Mouse (Mus musculus): Measurements from ENCODE around the gene Stab2.

The Stab2 gene

DNA sequence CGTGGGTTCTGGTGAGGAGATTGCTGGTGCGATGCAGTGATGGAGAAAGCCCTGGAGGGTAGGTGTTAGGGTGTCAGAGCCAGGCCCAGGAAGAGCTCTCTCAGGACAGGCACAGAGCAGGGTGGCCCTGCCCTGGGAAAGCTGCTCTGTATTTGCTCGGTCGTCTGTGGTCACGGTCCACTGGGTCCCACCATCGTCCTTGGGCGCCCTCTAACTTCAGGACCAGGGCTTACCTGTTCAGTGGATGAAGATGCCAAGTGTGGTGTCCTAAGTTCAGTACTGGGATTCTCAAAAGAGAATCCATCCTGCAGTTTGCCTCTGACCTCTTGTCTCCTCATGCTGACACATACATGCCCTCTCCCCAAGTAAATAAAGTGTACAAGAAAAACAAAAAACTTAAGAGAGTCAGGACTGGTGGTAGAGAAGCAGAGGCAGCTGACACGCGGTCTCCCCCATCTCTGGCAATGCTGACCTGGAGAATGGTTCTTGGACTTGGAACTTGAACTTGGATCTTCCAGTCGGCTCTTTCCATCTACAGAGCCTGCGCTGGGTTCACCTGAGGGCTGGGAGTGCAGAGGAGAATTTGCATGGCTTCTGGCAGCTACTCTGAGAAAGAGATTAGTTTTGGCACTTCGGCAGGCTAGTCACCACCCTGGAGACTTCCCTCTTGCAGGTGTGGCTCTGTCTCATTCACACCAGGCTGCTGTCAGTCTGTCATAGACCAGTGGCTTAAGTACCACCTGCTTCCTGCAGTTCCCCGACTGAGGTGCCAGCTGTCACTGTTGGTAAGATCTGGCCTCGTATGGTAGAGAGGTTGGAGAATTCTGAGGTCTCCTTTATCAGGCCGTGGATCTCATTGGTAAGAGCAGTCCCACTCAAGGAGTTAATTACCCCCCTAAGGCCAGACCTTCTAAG lies 179.3 kb downstream of the Stab2 start:
- no peak for DNase-seq (ENCODE audit: extremely low spot score, low read depth, low spot score)

DNA sequence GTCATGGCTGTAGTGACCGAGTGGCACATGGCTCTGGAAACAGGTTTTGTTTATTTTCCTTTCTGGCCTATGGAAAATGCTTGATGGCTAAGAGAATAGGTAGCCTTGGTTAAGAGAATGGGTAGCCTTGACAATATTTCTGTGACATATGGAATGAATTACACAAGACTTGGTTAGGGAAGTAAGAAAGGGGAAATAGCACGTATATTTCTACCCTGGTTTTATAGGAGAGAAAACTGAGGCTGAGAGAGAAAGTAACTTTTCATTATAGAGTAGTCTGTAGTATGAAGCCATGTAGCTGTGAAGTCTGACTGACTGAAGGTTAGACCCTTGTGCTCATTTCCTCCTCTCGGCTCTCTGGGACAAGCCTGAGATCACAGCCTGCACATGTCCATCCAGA lies 180.9 kb downstream of the Stab2 start:
- no peak for DNase-seq (ENCODE audit: extremely low spot score, low read depth, low spot score)

GRCm38 (mm10) chr10:86825871-86826522 lies 181.8 kb downstream of the Stab2 start:
- no peak for DNase-seq (ENCODE audit: extremely low spot score, low read depth, low spot score)

- DNase-seq (ENCODE audit: extremely low spot score, low read depth, low spot score): no peak
These were observed 183.0 kb downstream of the Stab2 start for GRCm38 (mm10) chr10:86824871-86825270.

DNA sequence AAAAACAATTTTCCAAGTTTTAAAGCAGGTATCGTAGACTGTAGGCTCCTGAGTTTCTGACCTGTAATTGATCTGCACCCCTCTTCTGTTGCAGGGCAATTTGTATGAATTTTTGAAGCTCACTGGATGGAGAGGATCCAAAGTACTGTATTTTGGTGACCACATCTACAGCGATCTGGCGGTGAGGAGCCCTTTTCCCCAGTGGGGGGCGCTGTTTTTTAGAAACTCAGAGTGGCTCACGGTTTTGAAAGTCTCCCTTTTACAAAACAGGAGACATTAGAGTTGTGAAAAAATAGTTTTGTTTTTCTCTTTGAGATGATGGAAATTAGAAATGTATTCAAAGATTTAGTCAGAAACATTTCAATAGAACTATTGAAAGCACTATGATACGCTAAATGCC lies 183.7 kb downstream of the Stab2 start:
- DNase-seq (ENCODE audit: extremely low spot score, low read depth, low spot score): no peak

DNA sequence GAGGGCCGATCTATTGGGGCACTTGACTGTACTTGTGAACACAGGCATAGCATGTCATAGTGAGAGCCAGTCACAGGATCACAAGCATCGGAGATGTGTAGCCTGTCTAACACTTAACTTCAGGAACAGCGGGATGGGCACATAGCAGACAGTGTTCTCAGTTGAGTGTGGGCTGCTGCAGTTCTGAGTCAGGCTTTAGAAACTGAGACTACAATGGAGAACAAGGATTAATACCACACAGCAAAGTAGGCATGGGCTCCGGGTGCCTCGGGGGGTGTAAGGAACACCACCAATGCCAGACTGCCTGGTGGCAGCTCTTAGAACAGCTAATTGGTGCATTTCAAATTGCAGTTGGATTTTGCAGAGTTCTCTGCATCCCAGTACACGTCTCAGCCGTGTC lies 186.8 kb downstream of the Stab2 start:
- DNase-seq (ENCODE audit: extremely low spot score, low read depth, low spot score): no peak

DNA sequence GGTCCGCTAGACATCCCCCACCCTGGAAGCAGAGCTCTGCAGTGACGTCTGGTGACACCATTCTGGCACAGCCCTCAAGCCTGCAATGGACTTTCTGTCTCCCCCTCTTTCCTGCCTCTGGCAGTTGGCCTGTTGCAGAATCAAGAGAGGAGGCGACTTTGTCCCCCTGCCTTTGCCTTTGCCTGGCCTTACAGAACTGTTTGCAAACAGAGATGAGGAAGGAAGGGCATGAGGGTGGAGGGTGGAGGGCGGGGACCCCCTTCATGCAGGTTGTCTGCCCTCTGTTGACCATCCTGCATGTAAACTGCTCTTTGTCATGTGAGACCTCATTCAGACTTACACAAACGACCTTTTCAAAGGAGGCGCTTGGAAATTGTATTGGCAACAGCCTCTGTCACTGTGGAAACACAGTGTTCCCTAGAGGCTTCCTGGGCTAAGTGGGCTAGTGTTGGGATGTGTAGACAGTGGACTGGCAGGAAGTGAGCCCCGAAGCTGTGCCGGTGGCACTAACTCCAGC lies 188.1 kb downstream of the Stab2 start:
- no peak for DNase-seq (ENCODE audit: extremely low spot score, low read depth, low spot score)

- DNase-seq (ENCODE audit: extremely low spot score, low read depth, low spot score): no peak
These were observed 192.7 kb downstream of the Stab2 start for GRCm38 (mm10) chr10:86815133-86815532.

DNA sequence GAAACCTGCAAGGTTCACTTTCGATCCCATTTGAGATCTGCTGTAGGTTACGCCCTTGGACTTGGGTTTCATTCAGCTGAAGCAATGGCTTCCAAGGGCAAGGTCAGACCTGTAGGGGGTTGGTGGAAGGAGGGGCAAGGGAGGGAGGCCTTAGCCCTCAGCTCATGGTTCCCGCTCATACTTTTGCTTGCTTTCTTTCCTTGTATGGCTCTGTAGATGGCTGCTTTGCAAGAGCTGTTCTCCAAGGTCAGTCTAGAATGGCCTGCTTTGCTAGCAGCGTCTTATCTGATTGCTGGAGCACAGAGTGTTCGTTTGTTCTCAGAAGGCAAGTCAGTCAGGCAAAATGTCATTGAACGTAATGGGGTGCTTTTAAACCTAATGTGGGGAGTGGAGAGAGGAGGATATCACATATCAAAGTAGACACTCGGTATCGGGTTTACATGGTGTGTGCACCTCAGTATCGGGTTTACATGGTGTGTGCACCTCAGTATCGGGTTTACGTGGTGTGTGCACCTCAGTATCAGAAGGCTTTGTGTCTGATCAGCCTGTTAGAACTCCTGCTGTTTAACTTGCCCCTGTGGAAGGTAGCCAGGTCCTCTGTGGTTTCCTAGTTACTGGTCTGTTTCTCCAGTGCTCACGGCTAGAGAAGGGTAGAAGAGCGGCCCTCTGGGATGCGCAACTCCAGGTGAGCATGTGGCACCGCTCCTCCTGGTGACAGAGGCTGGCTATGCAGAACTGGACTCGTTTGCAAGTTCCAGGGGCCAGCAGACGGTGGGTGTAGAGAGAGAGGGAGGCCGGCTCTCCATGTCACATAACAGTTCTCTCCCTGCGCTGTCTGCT lies 193.3 kb downstream of the Stab2 start:
- no peak for DNase-seq (ENCODE audit: extremely low spot score, low read depth, low spot score)

DNA sequence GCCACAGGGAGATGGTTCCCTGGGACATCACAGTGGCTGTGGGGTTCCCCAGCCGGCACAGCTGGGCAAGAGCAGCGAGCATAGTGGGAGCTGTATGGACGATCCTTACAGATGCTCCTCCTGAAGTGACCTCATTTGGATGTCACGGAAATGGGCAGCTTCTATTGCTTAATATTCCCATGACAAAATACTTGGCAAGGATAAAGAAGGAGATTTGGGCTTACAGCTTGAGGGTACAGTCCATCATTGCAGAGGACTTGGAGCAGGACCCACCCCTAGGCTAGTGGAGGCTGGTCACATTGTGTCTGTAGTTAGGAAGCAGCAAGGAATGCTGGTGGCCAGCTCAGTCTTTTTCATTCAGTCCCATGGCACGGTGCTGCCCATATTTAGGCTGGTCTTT lies 197.2 kb downstream of the Stab2 start:
- DNase-seq (ENCODE audit: extremely low spot score, low read depth, low spot score): no peak

DNA sequence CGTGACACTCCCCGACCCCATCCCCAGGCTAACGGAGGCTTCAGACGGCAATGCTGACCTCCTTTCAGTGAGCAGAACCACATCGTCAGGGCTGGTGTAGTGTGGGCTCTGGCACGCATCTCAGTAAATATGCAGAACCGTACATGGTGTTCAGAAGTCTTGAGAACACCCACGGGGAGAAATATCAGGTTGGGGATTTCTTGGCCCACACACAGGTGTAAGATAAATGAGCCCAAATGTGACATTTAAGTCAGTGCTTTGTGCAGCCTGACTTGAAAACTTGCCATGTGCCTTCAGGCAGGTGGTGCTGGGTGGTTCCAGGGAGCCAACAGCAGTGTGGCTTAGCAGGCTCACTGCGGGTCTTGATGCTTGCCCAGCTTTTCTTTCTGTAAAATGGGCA lies 197.8 kb downstream of the Stab2 start:
- no peak for DNase-seq (ENCODE audit: extremely low spot score, low read depth, low spot score)

DNA sequence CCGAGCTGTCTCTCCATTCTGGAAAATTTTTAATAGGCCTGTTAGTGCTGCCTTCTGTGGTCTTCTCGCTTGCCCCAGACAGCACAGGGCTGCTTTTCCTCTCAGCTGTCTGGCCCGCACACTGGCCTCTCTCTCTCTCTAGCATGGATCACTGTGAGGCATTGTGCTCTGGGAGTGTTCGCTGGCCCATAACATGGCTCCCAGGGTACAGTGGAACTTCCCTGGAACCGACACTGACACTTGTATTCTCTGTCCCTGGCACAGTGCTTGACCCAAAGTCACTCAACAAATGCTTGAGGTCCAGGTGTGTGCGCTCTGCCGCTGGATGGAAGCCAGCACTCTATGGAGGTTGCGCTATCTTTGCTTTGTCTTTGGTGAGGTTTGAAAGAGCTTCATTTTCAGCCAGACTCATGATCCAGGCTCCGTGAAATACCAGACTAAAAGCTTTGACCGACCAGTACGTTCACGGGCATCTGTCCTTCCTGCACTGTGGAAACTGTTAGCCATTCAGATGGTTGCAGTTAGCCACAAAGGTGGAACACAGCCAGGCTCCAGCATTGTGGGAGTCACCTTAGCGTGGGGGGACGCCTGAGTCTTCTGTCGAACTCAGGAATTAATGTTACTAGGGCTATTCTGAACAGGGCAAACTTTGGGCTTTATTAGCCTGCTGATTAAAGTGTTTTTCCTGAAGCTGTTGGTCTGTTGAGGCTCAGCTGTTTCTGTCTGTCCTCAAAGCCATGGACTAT lies 199.6 kb downstream of the Stab2 start:
- no peak for DNase-seq (ENCODE audit: extremely low spot score, low read depth, low spot score)

GRCm38 (mm10) chr10:86807362-86807761 lies 200.5 kb downstream of the Stab2 start:
- no peak for DNase-seq (ENCODE audit: extremely low spot score, low read depth, low spot score)

DNA sequence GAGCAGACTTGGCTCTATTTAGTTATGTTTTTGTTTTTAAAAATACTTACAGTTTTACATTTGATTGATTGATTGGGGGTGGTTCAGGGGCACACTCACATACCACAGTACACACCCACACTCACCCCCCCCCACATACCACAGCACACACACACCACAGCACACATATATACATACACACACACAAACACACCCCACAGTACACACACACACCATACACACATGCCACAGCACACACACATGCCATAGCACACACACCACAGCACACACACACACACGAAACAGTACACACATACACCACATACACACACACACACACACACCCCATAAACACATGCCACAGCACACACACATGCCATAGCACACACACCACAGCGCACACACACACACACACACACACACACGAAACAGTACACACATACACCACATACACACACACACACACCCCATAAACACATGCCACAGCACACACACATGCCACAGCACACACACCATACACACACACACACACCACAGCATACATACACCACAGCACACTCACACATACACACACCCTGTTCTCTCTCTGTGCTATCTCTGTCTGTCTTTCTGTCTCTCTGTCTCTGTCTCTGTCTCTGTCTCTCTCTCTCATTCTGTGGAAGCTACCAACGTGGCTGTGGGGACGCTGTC lies 211.6 kb downstream of the Stab2 start:
- no peak for DNase-seq (ENCODE audit: extremely low spot score, low read depth, low spot score)

DNA sequence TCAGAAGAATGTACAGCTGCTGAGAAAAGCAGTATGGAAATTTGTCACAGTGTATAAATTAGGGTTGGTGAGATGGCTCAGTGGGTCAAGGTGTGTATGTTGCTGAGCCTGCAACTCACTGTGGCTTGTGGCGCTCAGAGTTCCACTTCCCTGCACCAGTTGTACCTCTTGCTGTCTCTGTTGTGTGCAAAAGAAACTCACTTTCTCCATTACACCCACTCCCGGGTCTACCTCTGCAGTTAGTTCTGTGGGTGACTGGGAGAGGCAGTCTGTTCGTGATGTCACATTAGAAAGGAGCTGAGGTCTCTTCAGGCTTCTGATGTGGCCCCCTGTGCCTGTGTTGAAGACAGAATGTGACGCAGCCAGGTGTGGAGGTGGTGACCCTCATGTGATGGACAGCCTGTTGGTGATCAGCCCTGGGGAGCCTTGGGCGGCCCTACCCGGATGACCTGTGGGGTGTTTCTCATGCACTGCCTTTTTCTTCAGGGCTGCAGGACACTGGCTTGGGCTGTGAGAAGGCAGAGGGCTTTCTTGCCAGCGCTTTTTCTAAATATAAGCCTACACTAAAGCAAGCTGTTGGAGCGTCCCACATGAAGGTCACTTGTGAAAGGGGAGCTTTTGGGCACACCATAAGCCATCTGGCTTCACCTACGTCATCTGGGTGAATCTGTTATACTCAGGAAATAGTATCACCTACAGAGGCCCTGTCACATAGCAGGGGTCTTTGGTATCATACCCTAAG lies 212.9 kb downstream of the Stab2 start:
- no peak for DNase-seq (ENCODE audit: extremely low spot score, low read depth, low spot score)

DNA sequence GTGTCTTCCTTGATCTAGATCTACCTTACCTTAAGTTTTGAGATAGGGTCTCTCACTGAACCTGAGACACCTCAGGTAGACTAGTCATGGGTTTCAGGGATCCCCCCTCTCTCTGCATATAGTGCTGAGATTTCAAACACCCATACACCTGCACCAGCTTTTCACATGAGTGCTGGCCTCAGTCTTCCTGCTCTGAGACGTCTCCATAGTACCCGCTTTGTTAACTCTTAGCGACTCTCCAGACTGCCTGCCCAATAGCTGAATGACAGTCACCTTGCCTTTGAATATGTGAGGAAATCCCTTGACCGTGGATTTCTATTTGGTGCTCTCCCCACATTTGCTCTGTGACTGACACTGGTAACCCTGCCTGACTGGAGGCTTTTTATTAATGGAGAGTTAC lies 213.6 kb downstream of the Stab2 start:
- no peak for DNase-seq (ENCODE audit: extremely low spot score, low read depth, low spot score)

DNA sequence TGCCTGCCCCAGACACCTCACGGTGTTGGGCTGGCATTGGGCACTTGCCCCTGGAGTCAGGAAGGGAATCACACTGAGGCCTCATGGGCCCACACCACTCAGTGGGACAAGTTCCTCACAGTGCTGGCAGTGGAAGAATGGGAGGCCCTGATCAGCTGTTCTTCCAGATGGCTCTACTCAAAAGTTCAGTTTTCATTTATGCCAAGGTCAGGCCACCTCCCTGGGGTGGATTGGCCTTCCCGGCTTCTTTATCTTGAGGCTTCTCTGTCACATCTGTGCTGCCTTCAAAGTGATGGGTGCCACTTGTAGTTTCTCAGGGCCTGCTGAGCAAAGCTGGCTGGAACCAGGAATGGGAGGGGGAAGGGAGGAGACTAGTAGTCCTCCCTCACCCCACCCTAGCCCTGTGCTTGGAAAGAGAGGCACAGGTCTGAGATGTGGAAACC lies 214.3 kb downstream of the Stab2 start:
- no peak for DNase-seq (ENCODE audit: extremely low spot score, low read depth, low spot score)

GRCm38 (mm10) chr10:86791507-86792184 lies 216.2 kb downstream of the Stab2 start:
- DNase-seq (ENCODE audit: extremely low spot score, low read depth, low spot score): no peak
